Mouse (Mus musculus): Measurements from ENCODE around the gene Ltbp3.
A peak's percentile ranks its signal among the peaks of the same experiment; 100 is the strongest.

The Ltbp3 gene

DNA sequence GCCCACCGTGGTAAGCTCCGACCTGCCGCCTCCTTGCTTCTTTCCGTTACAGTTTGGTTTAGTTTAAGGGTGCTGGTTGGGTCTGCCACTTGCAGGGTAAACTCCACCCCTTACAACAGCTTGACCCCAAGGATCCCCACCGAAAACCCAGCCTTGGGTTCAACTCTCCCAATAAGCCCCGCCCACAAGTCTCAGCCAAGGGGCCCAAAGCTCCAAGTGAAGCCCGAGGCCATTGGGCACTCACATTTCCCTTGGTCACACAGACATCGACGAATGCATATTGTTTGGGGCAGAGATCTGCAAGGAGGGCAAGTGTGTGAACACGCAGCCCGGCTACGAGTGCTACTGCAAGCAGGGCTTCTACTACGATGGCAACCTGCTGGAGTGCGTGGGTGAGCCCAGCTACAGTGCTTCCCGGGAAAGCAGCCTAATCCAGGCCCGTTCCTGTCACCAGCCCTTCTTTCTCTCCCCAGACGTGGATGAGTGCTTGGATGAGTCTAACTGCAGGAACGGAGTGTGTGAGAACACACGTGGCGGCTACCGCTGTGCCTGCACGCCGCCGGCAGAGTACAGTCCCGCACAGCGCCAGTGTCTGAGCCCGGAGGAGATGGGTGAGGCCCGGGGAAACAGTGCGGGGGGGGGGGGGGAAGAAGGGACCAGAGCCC lies 15.7 kb downstream of the Ltbp3 start:
- DNase-seq: no peak

DNA sequence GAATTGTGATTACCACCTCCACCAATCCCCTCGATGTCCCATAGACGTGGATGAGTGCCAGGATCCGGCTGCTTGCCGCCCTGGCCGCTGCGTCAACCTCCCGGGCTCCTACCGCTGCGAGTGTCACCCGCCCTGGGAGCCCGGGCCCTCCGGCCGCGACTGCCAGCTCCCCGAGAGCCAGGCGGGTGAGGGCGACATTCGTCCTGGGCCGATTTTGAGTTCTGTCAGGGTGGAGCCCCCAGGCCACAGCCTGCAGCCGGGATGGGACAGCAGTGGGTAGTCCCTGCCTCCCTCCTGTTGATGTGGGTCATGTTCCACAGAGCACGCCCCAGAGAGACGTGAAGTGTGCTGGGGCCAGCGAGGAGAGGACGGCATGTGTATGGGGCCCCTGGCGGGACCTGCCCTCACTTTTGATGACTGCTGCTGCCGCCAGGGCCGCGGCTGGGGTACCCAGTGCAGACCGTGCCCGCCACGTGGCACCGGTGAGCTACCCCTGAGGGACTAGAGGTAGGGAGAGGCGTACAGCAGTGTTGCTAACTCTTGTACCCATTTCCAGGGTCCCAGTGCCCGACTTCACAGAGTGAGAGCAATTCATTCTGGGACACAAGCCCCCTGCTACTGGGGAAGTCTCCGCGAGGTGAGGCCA lies 16.4 kb downstream of the Ltbp3 start:
- no peak for DNase-seq

- no peak for DNase-seq
Measured at GRCm38 (mm10) chr19:5758878-5759403, 18.2 kb downstream of the Ltbp3 start.

DNA sequence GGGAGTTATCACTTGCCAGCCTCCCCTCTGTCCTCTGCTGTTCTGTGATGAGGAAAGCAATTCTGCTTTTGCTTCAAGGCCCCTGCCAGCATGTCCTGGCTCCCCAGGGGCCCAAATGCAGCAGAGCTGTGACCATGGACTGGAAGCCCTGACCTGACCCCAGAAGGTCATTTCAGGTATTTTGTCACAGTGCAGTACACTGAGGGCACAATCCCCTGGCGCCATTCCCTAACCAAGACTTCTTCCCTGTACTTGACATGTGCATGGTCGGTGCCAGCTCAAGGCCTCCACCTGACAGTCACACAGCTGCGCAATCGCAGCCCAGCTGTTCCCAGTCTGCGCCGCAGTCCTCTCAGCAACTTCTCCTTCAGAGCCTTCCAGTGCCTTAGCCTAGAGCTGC lies 22.5 kb downstream of the Ltbp3 start:
- no peak for DNase-seq

GRCm38 (mm10) chr19:5767271-5767670 lies 26.6 kb downstream of the Ltbp3 start:
- peak; percentile 43 for DNase-seq

DNA sequence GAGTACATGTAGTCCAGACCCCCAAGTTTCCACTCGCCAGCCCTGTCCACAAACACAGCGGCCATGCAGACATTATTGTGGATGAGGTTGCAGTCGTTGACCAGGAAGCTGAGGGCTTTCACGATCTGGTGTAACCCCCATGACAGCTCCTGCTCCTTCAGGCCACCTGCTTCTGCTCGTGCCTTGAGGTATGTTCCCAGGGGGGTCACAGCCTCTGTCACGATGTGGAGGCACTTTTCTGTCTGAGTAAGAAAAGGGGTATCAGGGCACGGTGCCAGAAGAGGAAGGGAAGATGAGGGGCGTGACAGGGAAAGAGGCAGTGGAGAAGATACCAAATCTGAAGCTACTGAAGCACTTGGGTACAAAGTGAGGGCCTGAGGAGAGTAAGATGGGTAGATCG lies 29.6 kb downstream of the Ltbp3 start:
- no peak for DNase-seq

DNA sequence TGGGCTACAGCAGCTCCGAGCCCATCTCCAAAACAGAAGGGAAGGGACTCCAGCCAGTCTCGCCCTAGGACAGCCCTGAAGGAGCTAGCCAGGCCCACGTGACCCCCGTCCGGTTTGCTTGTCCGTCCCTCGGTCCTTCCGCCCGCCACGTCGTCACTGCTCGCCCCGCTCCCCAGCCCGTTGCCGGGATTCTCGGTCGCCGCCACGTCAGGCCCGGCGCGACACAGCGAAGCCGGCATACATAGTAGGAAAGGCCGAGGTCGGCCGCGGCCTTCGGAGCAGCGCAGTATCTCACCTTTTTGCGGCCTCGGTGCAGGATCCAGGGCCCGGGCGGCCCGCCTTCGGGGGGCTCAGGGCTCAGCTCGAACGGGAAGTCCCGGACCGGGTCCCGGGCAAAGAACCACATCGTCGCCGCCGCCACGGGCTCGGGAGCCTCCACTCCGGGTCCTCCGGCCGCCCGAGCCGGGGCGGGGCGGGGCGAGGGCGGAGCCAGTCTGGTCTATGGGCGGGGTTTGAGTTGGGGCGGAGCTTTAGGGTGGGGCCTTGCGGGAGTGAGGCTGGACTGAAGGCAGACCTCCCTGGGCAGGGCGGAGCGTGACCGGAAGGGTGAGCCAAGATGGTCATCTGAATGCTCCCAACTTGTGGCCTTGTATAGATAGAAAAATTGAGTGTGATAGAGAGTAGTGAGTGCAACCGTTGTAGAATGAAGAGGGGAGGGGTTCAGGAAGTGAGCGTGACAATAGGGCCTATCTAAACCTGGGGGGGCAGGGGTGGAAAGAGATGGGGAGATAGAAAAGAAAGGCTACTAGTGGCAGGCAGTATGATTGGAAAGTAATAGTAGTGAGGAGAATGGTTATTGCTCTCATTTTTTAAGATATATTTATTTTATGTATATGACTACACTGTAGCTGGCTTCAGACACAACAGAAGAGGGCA lies 30.5 kb downstream of the Ltbp3 start, which contains the start of gene Scyl1:
Gene Scyl1, minus strand, starts transcription at position 495 of the 936 bp plus-strand sequence.
- peak; percentile 98 for DNase-seq

GRCm38 (mm10) chr19:5777387-5778032 lies 36.8 kb downstream of the Ltbp3 start:
- no peak for DNase-seq

GRCm38 (mm10) chr19:5778312-5778711 lies 37.6 kb downstream of the Ltbp3 start:
- no peak for DNase-seq

DNA sequence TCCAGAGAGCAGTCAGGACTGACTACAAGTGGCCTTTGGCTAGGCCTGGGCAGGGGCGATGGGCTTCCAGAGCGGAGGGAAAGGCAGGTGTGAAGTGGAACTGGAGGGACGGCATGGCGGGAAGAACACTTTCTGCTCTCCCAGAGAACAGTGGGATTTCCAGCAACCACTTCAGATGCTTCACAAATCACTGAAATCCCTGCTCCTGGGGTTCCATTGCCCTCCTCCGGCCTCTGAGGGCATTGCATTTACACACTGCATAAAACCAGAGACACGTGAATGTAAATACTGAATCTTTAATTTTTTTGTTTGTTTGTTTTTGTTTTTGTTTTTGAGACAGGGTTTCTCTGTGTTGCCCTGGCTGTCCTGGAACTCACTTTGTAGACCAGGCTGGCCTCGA lies 39.5 kb downstream of the Ltbp3 start:
- DNase-seq: no peak

DNA sequence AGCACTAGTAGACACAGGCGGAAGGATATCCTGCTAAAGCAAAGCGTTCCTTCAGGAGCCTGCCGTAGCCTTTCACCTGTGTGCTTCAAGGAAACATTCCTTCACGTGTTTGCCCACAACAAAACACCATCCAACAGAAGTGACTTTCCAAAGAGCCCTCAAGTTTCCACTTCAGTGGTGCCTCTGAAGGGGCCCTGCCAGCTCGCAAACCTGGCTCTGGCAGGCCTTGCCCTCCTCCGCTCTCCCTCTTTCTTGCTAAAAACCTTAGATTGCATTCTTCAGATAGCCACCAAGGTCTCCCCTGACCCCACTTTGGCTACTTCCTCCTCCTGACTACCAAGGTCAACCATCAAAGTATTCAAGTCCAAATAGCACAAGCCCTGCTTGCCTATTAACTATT lies 40.8 kb downstream of the Ltbp3 start:
- DNase-seq: no peak

GRCm38 (mm10) chr19:5782121-5782520 lies 41.4 kb downstream of the Ltbp3 start:
- DNase-seq: no peak

- DNase-seq: no peak
Measured at GRCm38 (mm10) chr19:5784958-5785577, 44.4 kb downstream of the Ltbp3 start.

GRCm38 (mm10) chr19:5786441-5787114 lies 45.9 kb downstream of the Ltbp3 start:
- peak; percentile 95 for DNase-seq

GRCm38 (mm10) chr19:5787128-5787635 lies 46.5 kb downstream of the Ltbp3 start:
- DNase-seq: peak; percentile 95

GRCm38 (mm10) chr19:5787920-5788319 lies 47.2 kb downstream of the Ltbp3 start:
- no peak for DNase-seq

GRCm38 (mm10) chr19:5788620-5789019 lies 47.9 kb downstream of the Ltbp3 start:
- no peak for DNase-seq

- no peak for DNase-seq
Measured at GRCm38 (mm10) chr19:5789066-5789465, 48.4 kb downstream of the Ltbp3 start.

DNA sequence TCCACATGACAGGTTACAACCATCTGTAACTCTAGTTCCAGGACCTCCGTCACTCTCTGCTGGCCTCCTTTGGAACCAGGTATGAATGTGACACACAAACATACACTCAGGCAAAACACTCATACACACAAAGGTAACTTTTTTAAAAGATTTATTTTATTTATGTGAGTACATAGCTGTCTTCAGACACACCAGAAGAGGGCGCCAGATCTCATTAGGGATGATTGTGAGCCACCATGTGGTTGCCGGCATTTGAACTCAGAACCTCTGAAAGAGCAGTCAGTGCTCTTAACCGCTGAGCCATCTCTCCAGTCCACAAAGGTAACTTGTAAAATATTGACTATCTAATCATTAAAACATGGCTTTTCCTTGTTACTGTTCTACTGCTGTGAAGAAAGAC lies 50.6 kb downstream of the Ltbp3 start:
- DNase-seq: no peak

DNA sequence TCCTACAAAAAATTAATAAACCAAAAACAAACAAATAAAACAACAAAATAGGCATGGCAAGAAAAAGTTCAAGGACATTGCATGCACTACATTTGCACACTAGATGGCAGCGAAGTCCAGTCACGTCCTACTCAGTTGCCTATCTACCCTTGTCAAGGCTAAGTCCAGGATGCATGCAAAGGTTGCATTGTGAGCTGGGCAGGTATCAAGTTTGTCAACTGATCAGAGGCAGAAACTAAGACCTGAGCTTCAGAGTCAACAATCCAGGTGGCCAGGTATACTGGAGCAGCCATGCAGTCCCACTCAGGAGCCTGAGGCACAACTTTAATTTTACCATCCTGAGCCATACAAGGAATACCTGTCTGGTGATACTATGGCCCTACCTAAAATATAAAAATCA lies 52.4 kb downstream of the Ltbp3 start:
- DNase-seq: peak; percentile 86
